Mouse (Mus musculus): ENCODE measurements at regions not wholly inside any gene's neighbourhood (a gene's known extent, or its start where the extent isn't known, plus 50 kb on each side); places are given as distances from the start of the nearest gene placed in this dataset.

GRCm38 (mm10) chr4:69898831-69899230 is 511.4 kb downstream of the Cdk5rap2 start:
- DNase-seq (ENCODE audit: low spot score): no peak

- no peak for DNase-seq (ENCODE audit: low spot score)
Observed at GRCm38 (mm10) chr4:69896111-69896510, 514.1 kb downstream of the Cdk5rap2 start.

GRCm38 (mm10) chr4:69892829-69893175 is 517.4 kb downstream of the Cdk5rap2 start:
- DNase-seq (ENCODE audit: low spot score): no peak

GRCm38 (mm10) chr4:69891898-69892828 is 518.1 kb downstream of the Cdk5rap2 start:
- peak; percentile 19 for DNase-seq (ENCODE audit: low spot score)

GRCm38 (mm10) chr4:69890655-69891054 is 519.6 kb downstream of the Cdk5rap2 start:
- no peak for DNase-seq (ENCODE audit: low spot score)

GRCm38 (mm10) chr4:69889931-69890634 is 520.2 kb downstream of the Cdk5rap2 start:
- no peak for DNase-seq (ENCODE audit: low spot score)

GRCm38 (mm10) chr4:69876734-69877133 is 533.5 kb downstream of the Cdk5rap2 start:
- DNase-seq (ENCODE audit: low spot score): no peak

GRCm38 (mm10) chr4:69870638-69871037 is 539.6 kb downstream of the Cdk5rap2 start:
- no peak for DNase-seq (ENCODE audit: low spot score)

GRCm38 (mm10) chr4:69855001-69855400 is 555.2 kb downstream of the Cdk5rap2 start:
- no peak for DNase-seq (ENCODE audit: low spot score)

- DNase-seq (ENCODE audit: low spot score): no peak
Observed at GRCm38 (mm10) chr4:69852637-69853036, 557.6 kb downstream of the Cdk5rap2 start.

GRCm38 (mm10) chr4:69849423-69849822 is 560.8 kb downstream of the Cdk5rap2 start:
- DNase-seq (ENCODE audit: low spot score): no peak

GRCm38 (mm10) chr4:69839868-69840267 is 570.4 kb downstream of the Cdk5rap2 start:
- no peak for DNase-seq (ENCODE audit: low spot score)

GRCm38 (mm10) chr4:69838940-69839339 is 571.3 kb downstream of the Cdk5rap2 start:
- DNase-seq (ENCODE audit: low spot score): no peak

- DNase-seq (ENCODE audit: low spot score): no peak
Observed at GRCm38 (mm10) chr4:69824903-69825268, 585.4 kb downstream of the Cdk5rap2 start.

GRCm38 (mm10) chr4:69824215-69824902 is 585.9 kb downstream of the Cdk5rap2 start:
- no peak for DNase-seq (ENCODE audit: low spot score)

GRCm38 (mm10) chr4:69823311-69823940 is 586.8 kb downstream of the Cdk5rap2 start:
- DNase-seq (ENCODE audit: low spot score): no peak

GRCm38 (mm10) chr4:69818885-69819284 is 591.4 kb downstream of the Cdk5rap2 start:
- no peak for DNase-seq (ENCODE audit: low spot score)

- no peak for DNase-seq (ENCODE audit: low spot score)
Observed at GRCm38 (mm10) chr4:69785481-69786050, 624.7 kb downstream of the Cdk5rap2 start.

GRCm38 (mm10) chr4:69781258-69781657 is 629.0 kb downstream of the Cdk5rap2 start:
- no peak for DNase-seq (ENCODE audit: low spot score)

- no peak for DNase-seq (ENCODE audit: low spot score)
Observed at GRCm38 (mm10) chr4:69761841-69762240, 648.4 kb downstream of the Cdk5rap2 start.

GRCm38 (mm10) chr4:69759596-69759995 is 650.6 kb downstream of the Cdk5rap2 start:
- no peak for DNase-seq (ENCODE audit: low spot score)

- DNase-seq (ENCODE audit: low spot score): peak; percentile 31
Observed at GRCm38 (mm10) chr4:69754567-69754966, 655.7 kb downstream of the Cdk5rap2 start.

Measured in retina, embryonic 14.5 days (tissue).